Mouse (Mus musculus) cerebellum, postnatal 4 days (tissue): ENCODE data around the gene Rhobtb1.

Experiments used
- DNase-seq, 2 experiments: peaks; one replicate each; pipeline ENCODE4 v3.0.0; 2022; ENCODE audit warnings: low spot score in 2 of 2, mixed read lengths in 1 of 2

Rhobtb1 gene

GRCm38 (mm10) chr10:69246762-69247161 lies 95.5 kb downstream of the Rhobtb1 start:
- no peak for DNase-seq

GRCm38 (mm10) chr10:69247311-69248033 lies 96.2 kb downstream of the Rhobtb1 start:
- DNase-seq: no peak

GRCm38 (mm10) chr10:69248261-69249160 lies 97.3 kb downstream of the Rhobtb1 start:
- DNase-seq: no peak

- DNase-seq: no peak
These were observed 100.0 kb downstream of the Rhobtb1 start for GRCm38 (mm10) chr10:69251254-69251653.

GRCm38 (mm10) chr10:69252112-69253074 lies 101.2 kb downstream of the Rhobtb1 start:
- DNase-seq: no peak

GRCm38 (mm10) chr10:69253075-69253685 lies 101.9 kb downstream of the Rhobtb1 start:
- no peak for DNase-seq

- no peak for DNase-seq
These were observed 102.4 kb downstream of the Rhobtb1 start for GRCm38 (mm10) chr10:69253686-69254080.

- peak in 1 of 2 experiments; percentile 27 for DNase-seq
These were observed 103.2 kb downstream of the Rhobtb1 start for GRCm38 (mm10) chr10:69254390-69254847.

GRCm38 (mm10) chr10:69255594-69255993 lies 104.4 kb downstream of the Rhobtb1 start:
- DNase-seq: no peak

GRCm38 (mm10) chr10:69257592-69258133 lies 106.4 kb downstream of the Rhobtb1 start:
- no peak for DNase-seq

GRCm38 (mm10) chr10:69258588-69258987 lies 107.4 kb downstream of the Rhobtb1 start:
- DNase-seq: no peak

- no peak for DNase-seq
These were observed 107.9 kb downstream of the Rhobtb1 start for GRCm38 (mm10) chr10:69259161-69259560.

- DNase-seq: no peak
These were observed 108.7 kb downstream of the Rhobtb1 start for GRCm38 (mm10) chr10:69259929-69260328.

- no peak for DNase-seq
These were observed 111.9 kb downstream of the Rhobtb1 start for GRCm38 (mm10) chr10:69262918-69263822.

- DNase-seq: no peak
These were observed 112.7 kb downstream of the Rhobtb1 start for GRCm38 (mm10) chr10:69263906-69264305.

- no peak for DNase-seq
These were observed 114.2 kb downstream of the Rhobtb1 start for GRCm38 (mm10) chr10:69265421-69265820.

GRCm38 (mm10) chr10:69268061-69268643 lies 116.9 kb downstream of the Rhobtb1 start:
- no peak for DNase-seq

- DNase-seq: no peak
These were observed 120.2 kb downstream of the Rhobtb1 start for GRCm38 (mm10) chr10:69271436-69271835.

GRCm38 (mm10) chr10:69274275-69274674 lies 123.0 kb downstream of the Rhobtb1 start:
- no peak for DNase-seq
